Mouse (Mus musculus) kidney, embryonic 14.5 days (tissue): ENCODE measurements at regions not wholly inside any gene's neighbourhood (a gene's known extent, or its start where the extent isn't known, plus 50 kb on each side); places are given as distances from the start of the nearest gene placed in this dataset.

Experiments used
- ATAC-seq: fragments of 200-750 bp; cut with Nextera tagmentation; 2 replicates; pipeline ENCODE4 v1.8.0; 2017; ENCODE audit warnings: moderate number of reproducible peaks, mild to moderate bottlenecking, moderate TSS enrichment, moderate library complexity; ENCODE audit not compliant: low FRiP score, low TSS enrichment
- H3K27ac ChIP-seq: fragments of 300-500 bp; sonication (generic); 2 replicates; pipeline ENCODE4 v1.5.1; 2014; ENCODE audit warnings: low read depth, mild to moderate bottlenecking, low read length, moderate library complexity, mixed read lengths
- H3K27me3 ChIP-seq: fragments of 300-500 bp; sonication (generic); 2 replicates; pipeline ENCODE4 v1.6.1; 2014; ENCODE audit warnings: mild to moderate bottlenecking, low read length; ENCODE audit not compliant: control insufficient read depth, insufficient read depth
- H3K36me3 ChIP-seq: fragments of 300-500 bp; sonication (generic); 2 replicates; pipeline ENCODE4 v1.6.1; 2014; ENCODE audit warnings: low read length, mixed read lengths; ENCODE audit not compliant: control insufficient read depth, insufficient read depth
- H3K4me1 ChIP-seq: fragments of 300-500 bp; sonication (generic); 2 replicates; pipeline ENCODE4 v1.6.1; 2014; ENCODE audit warnings: low read length, mixed read lengths; ENCODE audit not compliant: control insufficient read depth, insufficient read depth
- H3K4me2 ChIP-seq: fragments of 300-500 bp; sonication (generic); replicated peaks from 2 replicates; pipeline ENCODE4 v1.6.1; 2014; ENCODE audit warnings: low read depth, mild to moderate bottlenecking, low read length
- H3K4me3 ChIP-seq: fragments of 300-500 bp; sonication (generic); 2 replicates; pipeline ENCODE4 v1.5.1; 2014; ENCODE audit warnings: mild to moderate bottlenecking, low read length
- H3K9ac ChIP-seq: fragments of 300-500 bp; sonication (generic); 2 replicates; pipeline ENCODE4 v1.6.1; 2014; ENCODE audit warnings: low read depth, mild to moderate bottlenecking, low read length, moderate library complexity
- H3K9me3 ChIP-seq: fragments of 300-500 bp; sonication (generic); 2 replicates; pipeline ENCODE4 v1.6.1; 2016; ENCODE audit warnings: low read length; ENCODE audit not compliant: control insufficient read depth
- WGBS: fragments of 180-500 bp; shearing (Covaris S2); extraction: QIAGEN DNeasy Blood & Tissue Kit; methylation state at CpG from one replicate; pipeline ENCODE4 v1.1.7; 2014; 5-methylcytosine and 5-hydroxymethylcytosine counted together

DNA sequence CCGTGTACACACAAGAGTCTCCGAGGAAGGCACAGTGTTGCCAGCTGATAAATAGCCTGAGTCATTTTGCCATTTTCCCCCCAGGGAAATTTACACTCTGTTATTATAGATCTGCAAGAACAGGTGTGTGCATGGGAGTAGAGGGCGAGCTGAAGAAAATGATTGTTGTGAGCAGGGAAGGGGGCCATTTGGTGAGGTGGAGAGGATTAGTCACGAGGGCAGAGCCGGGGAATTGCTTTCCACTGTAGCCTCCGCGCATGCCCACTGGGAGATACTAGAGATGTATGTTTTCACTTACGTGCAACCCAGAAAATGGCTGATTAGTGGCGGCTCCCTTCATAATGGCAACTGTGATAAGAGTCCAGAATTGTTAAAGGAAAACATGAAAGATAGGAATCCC is 185.3 kb upstream of the Krr1 start:
- ATAC-seq = no peak
- 68% methylated on average over 9 of the region's 9 CpGs for WGBS

GRCm38 (mm10) chr10:111789264-111789663 is 183.2 kb upstream of the Krr1 start:
- ATAC-seq = no peak
- Histone ChIP-seq H3K36me3 (no peaks in the 10 kb centered on the region), H3K4me3 (no peak overlapping the region), H3K4me2 (no peak overlapping the region), H3K27ac (no peak overlapping the region), H3K4me1 (no peaks in the 10 kb centered on the region), H3K9me3 (no peaks in the 10 kb centered on the region), H3K27me3 (no peaks in the 10 kb centered on the region), H3K9ac (no peak overlapping the region)
- 84% methylated on average over 9 of the region's 9 CpGs for WGBS

More for the DNA sequence above, 185.3 kb upstream of the Krr1 start:
- Histone ChIP-seq H3K27me3 (no peaks in the 10 kb centered on the region), H3K4me2 (no peak overlapping the region), H3K9me3 (no peaks in the 10 kb centered on the region), H3K4me1 (no peaks in the 10 kb centered on the region), H3K9ac (no peak overlapping the region), H3K27ac (no peak overlapping the region), H3K36me3 (no peaks in the 10 kb centered on the region), H3K4me3 (no peak overlapping the region)

DNA sequence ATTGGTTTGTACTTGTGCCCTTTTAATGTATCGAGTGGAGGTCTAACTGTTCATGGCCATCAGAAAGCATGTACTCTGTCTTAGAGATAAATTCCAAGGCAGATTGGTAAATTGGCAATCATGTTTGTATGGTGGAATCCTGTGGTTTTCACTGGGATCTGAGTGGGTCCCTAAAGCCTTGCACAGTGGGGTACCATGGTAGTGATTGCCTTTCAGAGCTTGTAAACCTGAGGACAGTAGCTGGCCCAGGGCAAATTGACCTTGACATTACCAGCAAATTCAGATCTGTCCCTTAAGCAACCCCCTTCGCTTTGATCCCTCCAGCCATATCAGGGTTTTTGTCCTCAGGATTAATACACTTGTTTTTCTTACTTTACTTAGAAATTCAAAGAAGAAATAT is 181.6 kb upstream of the Krr1 start:
- H3K4me1 ChIP-seq = no peaks in the 10 kb centered on the region
- no peak for ATAC-seq
- 96% methylated on average over 2 of the region's 2 CpGs for WGBS
- no peaks in the 10 kb centered on the region for H3K9me3 ChIP-seq
- no peaks in the 10 kb centered on the region for H3K36me3 ChIP-seq
- H3K4me2 ChIP-seq = no peak overlapping the region
- H3K27me3 ChIP-seq = no peaks in the 10 kb centered on the region
- H3K27ac ChIP-seq = no peak overlapping the region
- H3K9ac ChIP-seq = no peak overlapping the region
- H3K4me3 ChIP-seq = no peak overlapping the region

DNA sequence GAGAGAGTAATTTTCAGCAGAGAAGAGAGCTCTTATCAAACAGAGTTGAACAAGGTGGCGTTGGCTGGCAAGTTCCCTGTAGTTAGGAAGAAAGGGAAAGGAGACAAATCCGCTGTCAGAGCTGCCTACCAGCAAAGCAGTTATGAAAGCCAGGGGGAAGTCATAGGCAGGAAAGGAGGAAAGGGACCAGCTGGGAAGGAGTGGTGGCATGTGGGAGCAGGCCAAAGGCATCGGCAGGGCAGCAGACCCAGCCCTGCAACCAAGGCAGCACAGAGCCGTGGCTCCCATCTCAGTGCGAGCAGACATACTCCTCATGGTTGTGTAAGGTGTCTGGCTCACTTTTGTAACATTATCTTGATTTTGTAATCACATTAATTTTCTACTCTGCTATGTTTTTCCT is 177.4 kb upstream of the Krr1 start:
- Histone ChIP-seq H3K4me3 (no peak overlapping the region), H3K9me3 (no peaks in the 10 kb centered on the region), H3K27ac (no peak overlapping the region), H3K27me3 (no peaks in the 10 kb centered on the region), H3K9ac (no peak overlapping the region), H3K4me2 (no peak overlapping the region), H3K4me1 (peaks cover under 1% of the 10 kb centered on the region; the same call in 1 of the 2 replicates), H3K36me3 (no peaks in the 10 kb centered on the region)
- no peak for ATAC-seq
- 78% methylated on average over 5 of the region's 5 CpGs for WGBS

DNA sequence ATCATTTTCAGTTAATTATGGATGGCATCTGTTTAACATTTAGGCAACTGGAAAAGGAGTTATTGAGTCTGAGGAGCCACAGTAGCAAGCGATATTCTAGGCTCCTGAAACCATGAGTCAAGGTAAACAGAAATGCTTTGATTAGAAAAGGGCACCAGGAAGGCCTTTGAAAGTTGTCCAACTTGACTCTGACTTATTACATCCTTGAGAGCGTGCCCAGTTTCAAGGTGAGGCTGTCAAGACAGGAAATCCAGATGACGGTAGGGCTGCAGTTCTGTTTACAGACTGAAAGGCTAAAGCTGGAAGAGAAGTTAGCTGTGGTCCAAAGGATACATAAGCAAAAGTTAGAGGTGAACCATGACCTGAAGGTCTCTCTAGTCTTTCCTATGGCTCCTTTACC is 176.7 kb upstream of the Krr1 start:
- no peak overlapping the region for H3K9ac ChIP-seq
- WGBS = 47% methylated on average over 3 of the region's 3 CpGs
- H3K4me2 ChIP-seq = no peak overlapping the region
- H3K4me3 ChIP-seq = no peak overlapping the region
- no peak for ATAC-seq
- no peaks in the 10 kb centered on the region for H3K9me3 ChIP-seq
- no peak overlapping the region for H3K27ac ChIP-seq
- H3K27me3 ChIP-seq = no peaks in the 10 kb centered on the region
- peaks cover 6% of the 10 kb centered on the region; the same call in 1 of the 2 replicates for H3K4me1 ChIP-seq
- H3K36me3 ChIP-seq = no peaks in the 10 kb centered on the region

DNA sequence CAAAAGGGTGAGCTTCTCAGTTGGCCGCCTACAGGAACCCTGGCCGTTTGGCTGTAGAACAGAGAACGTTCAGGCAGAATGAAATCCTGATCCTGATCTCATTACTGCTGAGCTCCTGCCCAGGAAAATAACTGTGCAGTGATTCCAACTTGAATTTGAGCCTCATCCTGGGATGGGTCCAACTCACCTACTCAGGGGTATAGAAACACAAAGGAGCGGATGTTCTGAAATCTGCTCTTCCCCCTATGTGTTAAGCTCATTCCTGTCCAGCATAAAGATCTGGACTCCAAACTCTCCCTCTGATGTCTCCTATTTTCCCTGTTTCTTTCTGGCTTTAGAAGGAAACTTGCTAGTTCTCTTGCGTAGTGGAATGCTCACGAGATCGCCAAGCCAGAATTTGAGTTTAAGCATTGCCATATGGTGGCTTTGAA is 173.6 kb upstream of the Krr1 start:
- H3K27me3 ChIP-seq = no peaks in the 10 kb centered on the region
- H3K4me2 ChIP-seq = no peak overlapping the region
- WGBS = 84% methylated on average over 7 of the region's 7 CpGs
- H3K27ac ChIP-seq = no peak overlapping the region
- no peak for ATAC-seq
- H3K4me1 ChIP-seq = peaks cover 23% of the 10 kb centered on the region
- no peak overlapping the region for H3K4me3 ChIP-seq
- H3K9ac ChIP-seq = no peak overlapping the region
- no peaks in the 10 kb centered on the region for H3K9me3 ChIP-seq
- no peaks in the 10 kb centered on the region for H3K36me3 ChIP-seq

DNA sequence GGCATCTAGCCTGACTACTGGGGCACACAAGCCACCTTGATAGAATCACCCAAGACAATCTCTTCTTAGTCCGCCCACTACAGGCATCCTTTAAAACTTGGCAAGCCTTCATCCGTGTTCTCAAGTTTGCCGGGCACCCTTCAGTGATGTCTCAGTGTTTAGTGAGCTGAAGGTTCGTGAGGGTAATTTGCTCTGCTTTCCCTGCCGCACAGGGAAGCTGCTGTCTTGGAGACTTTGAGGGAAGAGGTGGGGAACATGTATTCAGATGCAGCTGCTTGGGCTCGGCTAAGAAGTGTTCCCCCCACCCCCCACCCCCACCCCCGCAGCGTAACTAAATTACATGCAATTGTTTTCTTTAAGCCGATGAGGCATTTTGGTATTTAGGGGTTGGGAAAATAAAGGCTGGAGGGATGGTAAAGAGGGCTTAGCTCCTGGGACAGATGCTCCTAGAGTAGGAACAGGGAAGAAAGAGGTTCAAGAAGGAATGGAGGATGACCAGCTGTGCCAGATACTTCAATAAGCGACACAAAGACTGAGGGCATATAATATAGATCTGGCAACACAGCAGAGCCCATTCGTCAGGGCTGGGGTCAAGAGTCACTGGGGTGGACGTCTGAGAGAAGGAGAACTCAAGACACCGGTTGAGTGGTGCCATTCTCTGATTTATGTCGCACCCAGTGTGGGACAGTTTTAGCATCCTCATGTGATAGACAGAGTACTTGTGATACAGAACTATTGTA is 172.4 kb upstream of the Krr1 start:
- Histone ChIP-seq H3K4me2 (no peak overlapping the region), H3K9ac (no peak overlapping the region), H3K4me1 (peaks cover 23% of the 10 kb centered on the region), H3K36me3 (no peaks in the 10 kb centered on the region), H3K27me3 (no peaks in the 10 kb centered on the region), H3K4me3 (no peak overlapping the region), H3K9me3 (no peaks in the 10 kb centered on the region), H3K27ac (no peak overlapping the region)
- 0 out of 2 replicates have a peak, but pooled peaks have one; percentile 12 for ATAC-seq
- WGBS = 32% methylated on average over 14 of the region's 14 CpGs

GRCm38 (mm10) chr10:111800590-111800935 is 171.9 kb upstream of the Krr1 start:
- no peak overlapping the region for H3K9ac ChIP-seq
- ATAC-seq = 0 out of 2 replicates have a peak, but pooled peaks have one; percentile 12
- H3K36me3 ChIP-seq = no peaks in the 10 kb centered on the region
- H3K9me3 ChIP-seq = no peaks in the 10 kb centered on the region
- no peaks in the 10 kb centered on the region for H3K27me3 ChIP-seq
- no peak overlapping the region for H3K27ac ChIP-seq
- 50% methylated on average over 3 of the region's 3 CpGs for WGBS
- peaks cover 23% of the 10 kb centered on the region for H3K4me1 ChIP-seq
- no peak overlapping the region for H3K4me2 ChIP-seq
- no peak overlapping the region for H3K4me3 ChIP-seq

DNA sequence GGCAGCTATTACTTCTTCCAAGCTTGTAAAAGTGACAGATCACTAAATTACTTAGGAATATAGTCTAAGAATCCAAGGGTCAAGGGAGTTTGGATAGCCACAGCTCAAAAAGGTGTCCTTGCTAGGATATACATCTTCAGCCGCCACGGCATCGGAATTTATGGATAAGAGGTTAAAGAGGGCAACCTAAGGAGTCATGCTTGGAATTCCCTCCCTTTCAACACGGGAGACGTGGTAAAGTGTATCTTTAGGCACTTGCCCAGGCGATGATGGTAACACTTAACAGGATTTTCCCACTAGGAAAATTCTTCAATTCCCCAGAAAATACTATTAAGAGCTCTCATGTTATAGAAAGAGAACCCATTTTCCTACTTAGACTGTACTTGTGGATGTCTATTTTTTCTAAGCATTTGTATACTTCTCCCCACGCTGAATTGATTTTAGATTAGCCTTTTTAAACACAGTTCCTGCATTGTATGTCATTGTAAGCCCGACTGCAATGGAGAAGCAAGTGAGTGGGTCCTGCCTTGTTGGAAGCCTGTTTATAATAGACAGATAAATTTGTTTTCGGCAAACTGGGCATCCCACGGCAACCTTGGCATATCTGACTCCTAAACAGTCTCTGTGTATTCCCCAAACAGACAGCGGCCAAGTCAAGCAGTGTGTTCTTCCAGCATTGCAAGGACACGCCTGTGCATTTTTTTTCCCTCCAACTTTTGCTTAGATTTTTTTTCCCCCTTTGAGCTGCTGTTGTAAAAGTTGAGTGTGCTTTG is 171.3 kb upstream of the Krr1 start:
- Histone ChIP-seq H3K4me3 (no peak overlapping the region), H3K4me1 (peaks cover 23% of the 10 kb centered on the region), H3K36me3 (no peaks in the 10 kb centered on the region), H3K27me3 (no peaks in the 10 kb centered on the region), H3K9me3 (no peaks in the 10 kb centered on the region), H3K27ac (peak overlapping the region; percentile 24; the same call in 1 of the 2 replicates), H3K9ac (no peak overlapping the region), H3K4me2 (no peak overlapping the region)
- WGBS = 30% methylated on average over 12 of the region's 12 CpGs
- ATAC-seq = peak; percentile 12; the same call in 1 of the 2 replicates
